Mouse (Mus musculus) lung, postnatal 10 days (tissue): ENCODE results near the gene Prkca.

Experiments used
- DNase-seq: peaks from one replicate; pipeline ENCODE4 v3.0.0; 2021

Prkca gene

GRCm38 (mm10) chr11:108152591-108152990, 191.1 kb downstream of the Prkca start:
- DNase-seq = no peak

- DNase-seq = peak; percentile 38
These were observed 193.3 kb downstream of the Prkca start for GRCm38 (mm10) chr11:108150410-108150809.

GRCm38 (mm10) chr11:108149187-108149586, 194.5 kb downstream of the Prkca start:
- DNase-seq = no peak

- no peak for DNase-seq
These were observed 195.2 kb downstream of the Prkca start for GRCm38 (mm10) chr11:108148491-108148890.

- no peak for DNase-seq
These were observed 197.8 kb downstream of the Prkca start for GRCm38 (mm10) chr11:108145752-108146496.

- DNase-seq = no peak
These were observed 198.6 kb downstream of the Prkca start for GRCm38 (mm10) chr11:108145128-108145527.

- no peak for DNase-seq
These were observed 200.0 kb downstream of the Prkca start for GRCm38 (mm10) chr11:108143739-108144138.

- peak; percentile 76 for DNase-seq
These were observed 203.7 kb downstream of the Prkca start for GRCm38 (mm10) chr11:108140028-108140427.

GRCm38 (mm10) chr11:108136341-108136740, 207.4 kb downstream of the Prkca start:
- DNase-seq = no peak

- DNase-seq = peak; percentile 28
These were observed 208.1 kb downstream of the Prkca start for GRCm38 (mm10) chr11:108135407-108136159.

GRCm38 (mm10) chr11:108128593-108128992, 215.1 kb downstream of the Prkca start:
- DNase-seq = peak; percentile 83

- no peak for DNase-seq
These were observed 215.8 kb downstream of the Prkca start for GRCm38 (mm10) chr11:108127908-108128307.

- no peak for DNase-seq
These were observed 221.2 kb downstream of the Prkca start for GRCm38 (mm10) chr11:108122486-108122885.

GRCm38 (mm10) chr11:108120708-108121107, 223.0 kb downstream of the Prkca start:
- DNase-seq = no peak

GRCm38 (mm10) chr11:108119785-108120184, 223.9 kb downstream of the Prkca start:
- DNase-seq = no peak

GRCm38 (mm10) chr11:108118814-108119213, 224.9 kb downstream of the Prkca start:
- DNase-seq = peak; percentile 44

GRCm38 (mm10) chr11:108118221-108118620, 225.5 kb downstream of the Prkca start:
- DNase-seq = no peak

- DNase-seq = peak; percentile 75
These were observed 226.2 kb downstream of the Prkca start for GRCm38 (mm10) chr11:108117360-108118050.

- no peak for DNase-seq
These were observed 229.6 kb downstream of the Prkca start for GRCm38 (mm10) chr11:108114091-108114490.

- DNase-seq = no peak
These were observed 231.3 kb downstream of the Prkca start for GRCm38 (mm10) chr11:108112437-108112836.

GRCm38 (mm10) chr11:108104085-108104484, 239.6 kb downstream of the Prkca start:
- no peak for DNase-seq

- no peak for DNase-seq
These were observed 242.3 kb downstream of the Prkca start for GRCm38 (mm10) chr11:108101280-108101950.

GRCm38 (mm10) chr11:108098306-108098705, 245.4 kb downstream of the Prkca start:
- DNase-seq = no peak
